Mouse (Mus musculus): ENCODE data around the gene Pramel7.

GRCm38 (mm10) chr2:87515046-87515445 lies 18.2 kb upstream of the Pramel7 start:
- TF ChIP-seq CTCF (IDR thresholded peaks at IDR 0.05), result no peak
- no peak for TF ChIP-seq EP300 (IDR thresholded peaks at IDR 0.05)
